Mouse (Mus musculus) hindbrain, embryonic 14.5 days (tissue): Measurements from ENCODE around the gene Colq. TPM values are rescaled to one million over a fixed set of nuclear protein-coding genes. Genes with fewer than 3 reads are reported as not detected.
A peak's percentile ranks its signal among the peaks of the same experiment; 100 is the strongest.

ENCODE experiments used
- ATAC-seq: fragments of 200-750 bp; cut with Nextera tagmentation; 2 replicates; pipeline ENCODE4 v1.8.0; 2017; ENCODE audit warnings: moderate number of reproducible peaks, mild to moderate bottlenecking, moderate TSS enrichment, moderate library complexity; ENCODE audit not compliant: low FRiP score
- DNase-seq: peaks from one replicate; pipeline ENCODE4 v3.0.0-alpha.2; 2015; ENCODE audit warnings: low spot score
- H3K27ac ChIP-seq: fragments of 300-500 bp; sonication (generic); 2 replicates; pipeline ENCODE4 v1.5.1; 2014; ENCODE audit warnings: mild to moderate bottlenecking, moderate library complexity
- H3K27me3 ChIP-seq: fragments of 300-500 bp; sonication (generic); 2 replicates; pipeline ENCODE4 v1.6.1; 2014; ENCODE audit warnings: mild to moderate bottlenecking, low read length, mixed read lengths; ENCODE audit not compliant: control insufficient read depth, insufficient read depth
- H3K36me3 ChIP-seq: fragments of 300-500 bp; sonication (generic); replicated peaks from 2 replicates; pipeline ENCODE4 v1.6.1; 2014; ENCODE audit not compliant: control insufficient read depth, insufficient read depth
- H3K4me1 ChIP-seq: fragments of 300-500 bp; sonication (generic); replicated peaks from 2 replicates; pipeline ENCODE4 v1.6.1; 2014; ENCODE audit warnings: antibody characterized with exemption, low read length, mixed read lengths; ENCODE audit not compliant: control insufficient read depth, insufficient read depth
- H3K4me2 ChIP-seq: fragments of 300-500 bp; sonication (generic); replicated peaks from 2 replicates; pipeline ENCODE4 v1.6.1; 2014; ENCODE audit warnings: mild to moderate bottlenecking, moderate library complexity
- H3K4me3 ChIP-seq: fragments of 300-500 bp; sonication (generic); replicated peaks from 2 replicates; pipeline ENCODE4 v1.5.1; 2014; ENCODE audit warnings: mild to moderate bottlenecking, low read length
- H3K9ac ChIP-seq: fragments of 300-500 bp; sonication (generic); 2 replicates; pipeline ENCODE4 v1.6.1; 2014
- H3K9me3 ChIP-seq: fragments of 300-500 bp; sonication (generic); 2 replicates; pipeline ENCODE4 v1.6.1; 2016; ENCODE audit warnings: low read length; ENCODE audit not compliant: control insufficient read depth
- WGBS: fragments of 180-500 bp; shearing (Covaris S2); extraction: QIAGEN DNeasy Blood & Tissue Kit; methylation state at CpG from one replicate; pipeline ENCODE4 v1.1.7; 2014; 5-methylcytosine and 5-hydroxymethylcytosine counted together
- polyA plus RNA-seq: library from polyadenylated mRNA; unstranded; fragments of >200 nt; fragmentation: Nextera tagmentation; extraction: Ambion mirVana; gene quantifications from 2 replicates; pipeline ENCODE4 v1.2.1, GENCODE M21; 2014

Gene Colq
- polyA plus RNA-seq, 1 experiment from 2014 or later: 0.24 TPM

- DNase-seq (no peak), ATAC-seq (no peak)
- Histone ChIP-seq H3K27ac (no peak overlapping the region), H3K4me1 (no peaks in the 10 kb centered on the region), H3K4me2 (no peak overlapping the region), H3K9me3 (peaks cover 12% of the 10 kb centered on the region), H3K9ac (no peak overlapping the region), H3K27me3 (no peaks in the 10 kb centered on the region), H3K4me3 (no peak overlapping the region), H3K36me3 (peaks cover 49% of the 10 kb centered on the region)
- WGBS: 96% methylated on average over 3 of the region's 3 CpGs
Measured at GRCm38 (mm10) chr14:31510322-31510721, 80.8 kb downstream of the Colq start.

GRCm38 (mm10) chr14:31509911-31510310 lies 81.2 kb downstream of the Colq start:
- H3K27me3 ChIP-seq: no peaks in the 10 kb centered on the region
- no peaks in the 10 kb centered on the region for H3K4me1 ChIP-seq
- no peak for ATAC-seq
- no peak overlapping the region for H3K9ac ChIP-seq
- WGBS: 96% methylated on average over 2 of the region's 2 CpGs
- H3K4me3 ChIP-seq: no peak overlapping the region
- H3K9me3 ChIP-seq: peaks cover 10% of the 10 kb centered on the region
- H3K4me2 ChIP-seq: no peak overlapping the region
- H3K36me3 ChIP-seq: peaks cover 54% of the 10 kb centered on the region
- no peak overlapping the region for H3K27ac ChIP-seq
- no peak for DNase-seq

GRCm38 (mm10) chr14:31506456-31506855 lies 84.7 kb downstream of the Colq start:
- Histone ChIP-seq H3K9ac (no peak overlapping the region), H3K4me1 (no peaks in the 10 kb centered on the region), H3K4me3 (no peak overlapping the region), H3K9me3 (no peaks in the 10 kb centered on the region), H3K36me3 (peaks cover 88% of the 10 kb centered on the region), H3K27me3 (no peaks in the 10 kb centered on the region), H3K27ac (no peak overlapping the region), H3K4me2 (no peak overlapping the region)
- 98% methylated on average over 6 of the region's 6 CpGs for WGBS
- ATAC-seq (no peak), DNase-seq (no peak)

- WGBS: 93% methylated on average over 13 of the region's 13 CpGs
Measured at GRCm38 (mm10) chr14:31503406-31503805, 87.7 kb downstream of the Colq start.

GRCm38 (mm10) chr14:31499526-31499925 lies 91.6 kb downstream of the Colq start:
- no peaks in the 10 kb centered on the region for H3K9me3 ChIP-seq
- no peak overlapping the region for H3K4me3 ChIP-seq
- no peak overlapping the region for H3K9ac ChIP-seq
- H3K27ac ChIP-seq: no peak overlapping the region
- ATAC-seq: no peak
- no peak for DNase-seq
- peaks cover 18% of the 10 kb centered on the region for H3K4me1 ChIP-seq
- H3K36me3 ChIP-seq: peaks cover 62% of the 10 kb centered on the region
- no peak overlapping the region for H3K4me2 ChIP-seq
- WGBS: 88% methylated on average over 1 of the region's 1 CpGs
- H3K27me3 ChIP-seq: no peaks in the 10 kb centered on the region

More at GRCm38 (mm10) chr14:31503406-31503805, 87.7 kb downstream of the Colq start:
- Histone ChIP-seq H3K27me3 (no peaks in the 10 kb centered on the region), H3K36me3 (peaks cover 94% of the 10 kb centered on the region), H3K27ac (no peak overlapping the region), H3K9ac (no peak overlapping the region), H3K4me1 (no peaks in the 10 kb centered on the region), H3K9me3 (no peaks in the 10 kb centered on the region), H3K4me2 (no peak overlapping the region), H3K4me3 (no peak overlapping the region)
- DNase-seq: no peak
- ATAC-seq: no peak

- peaks cover 30% of the 10 kb centered on the region for H3K4me1 ChIP-seq
- DNase-seq (no peak), ATAC-seq (no peak)
- peak overlapping the region; percentile 86 for H3K9ac ChIP-seq
- peaks cover 49% of the 10 kb centered on the region for H3K36me3 ChIP-seq
- 61% methylated on average over 7 of the region's 7 CpGs for WGBS
- peak overlapping the region; percentile 92 for H3K4me2 ChIP-seq
- H3K27me3 ChIP-seq: no peaks in the 10 kb centered on the region
- H3K4me3 ChIP-seq: peak overlapping the region; percentile 93
- H3K9me3 ChIP-seq: no peaks in the 10 kb centered on the region
- no peak overlapping the region for H3K27ac ChIP-seq
Measured at GRCm38 (mm10) chr14:31496241-31496646, 94.9 kb downstream of the Colq start.

- no peak for DNase-seq
- ATAC-seq: no peak
- H3K27me3 ChIP-seq: no peaks in the 10 kb centered on the region
- H3K9ac ChIP-seq: peak overlapping the region; percentile 86
- H3K36me3 ChIP-seq: peaks cover 47% of the 10 kb centered on the region
- H3K4me2 ChIP-seq: peak overlapping the region; percentile 92
- H3K9me3 ChIP-seq: no peaks in the 10 kb centered on the region
- H3K27ac ChIP-seq: peak overlapping the region; percentile 86; the same call in 1 of the 2 replicates
- H3K4me3 ChIP-seq: peak overlapping the region; percentile 93
- WGBS: 4% methylated on average over 8 of the region's 8 CpGs
- peaks cover 30% of the 10 kb centered on the region for H3K4me1 ChIP-seq
Measured at GRCm38 (mm10) chr14:31495538-31495937, 95.6 kb downstream of the Colq start.

- peak within 1 kb of the TSS; percentile 86 for H3K9ac ChIP-seq
- H3K27me3 ChIP-seq: no peaks in the 10 kb centered on the region
- peaks cover 44% of the 10 kb centered on the region for H3K36me3 ChIP-seq
- peak within 1 kb of the TSS; percentile 86 for H3K27ac ChIP-seq
- ATAC-seq (peak; percentile 97), DNase-seq (peak; percentile 90)
- peak within 1 kb of the TSS; percentile 93 for H3K4me3 ChIP-seq
- peak within 1 kb of the TSS; percentile 92 for H3K4me2 ChIP-seq
- H3K4me1 ChIP-seq: peaks cover 30% of the 10 kb centered on the region
- WGBS: under 1% methylated on average over 49 of the region's 49 CpGs
- H3K9me3 ChIP-seq: no peaks in the 10 kb centered on the region
Measured at GRCm38 (mm10) chr14:31494975-31495455, 96.1 kb downstream of the Colq start, which contains the start of gene Mettl6. TSS of gene Mettl6 (minus strand) at chr14:31495040.

GRCm38 (mm10) chr14:31494349-31494974 lies 96.7 kb downstream of the Colq start, which contains the start of gene Eaf1:
TSS of gene Eaf1 (plus strand) at chr14:31494399.
- no peak for DNase-seq

More at GRCm38 (mm10) chr14:31494349-31494974, 96.7 kb downstream of the Colq start, which contains the start of gene Eaf1:
- Histone ChIP-seq H3K36me3 (peaks cover 44% of the 10 kb centered on the region), H3K4me1 (peaks cover 30% of the 10 kb centered on the region), H3K9ac (peak within 1 kb of the TSS; percentile 86), H3K4me2 (peak within 1 kb of the TSS; percentile 92), H3K9me3 (no peaks in the 10 kb centered on the region), H3K4me3 (peak within 1 kb of the TSS; percentile 93), H3K27ac (peak within 1 kb of the TSS; percentile 86), H3K27me3 (no peaks in the 10 kb centered on the region)
- ATAC-seq: no peak; the same call in 1 of the 2 replicates
- WGBS: 2% methylated on average over 37 of the region's 37 CpGs
